Comparison of ENCODE assay signal across 11 mouse cellular contexts in genomic region chr6:75253357-75254075, GRCm38 (mm10).
DNase-seq lines count a peak whose midpoint lies in the region; ATAC-seq and TF ChIP-seq lines count a peak whose summit lies in the region.
"Had no signal": no experiment of that assay in that cellular context is flagged by ENCODE, and none has a peak within 500 bp of the region (broad histone marks: within the 10 kb centered on the region; RNA-seq: fewer than 3 reads in every experiment).

No protein-coding gene starts in this region.

- no peak overlapping the region for H3K4me2 ChIP-seq in hindbrain, embryonic 13.5 days
- H3K4me2 ChIP-seq in midbrain, embryonic 14.5 days (ENCODE audit: low read length) = no peak overlapping the region
- no peak overlapping the region for H3K4me2 ChIP-seq in lung, postnatal 0 days (replicated peaks; ENCODE audit: low read depth, low read length)

- no peak for ATAC-seq in frontal cortex, adult (ENCODE audit: low TSS enrichment)
- peak; percentile 75 for ATAC-seq in hindbrain, embryonic 13.5 days (ENCODE audit: low FRiP score)
- peak; percentile 31; the same call in 1 of the 2 replicates for ATAC-seq in midbrain, embryonic 14.5 days (ENCODE audit: low FRiP score, low TSS enrichment)
- no peak for ATAC-seq in lung, postnatal 0 days

- DNase-seq in frontal cortex, adult 2 months (ENCODE audit: extremely low spot score in 1 of 2, low spot score in 1 of 2) = peak; percentile 8 to 59
- peak; percentile 3 for DNase-seq in NIH3T3 (ENCODE audit: low read depth)
- DNase-seq in midbrain, embryonic 14.5 days = peak; percentile 76
- no peak for DNase-seq in thymus, postnatal 36 days
- no peak for DNase-seq in urinary bladder, postnatal 14 days (ENCODE audit: low spot score)
- DNase-seq in lung, postnatal 0 days (ENCODE audit: low spot score) = no peak
- DNase-seq: adrenal gland, postnatal 36 days; heart, postnatal 14 days had no signal

- 35% methylated on average over 4 of the region's 4 CpGs for WGBS in hindbrain, embryonic 13.5 days
- WGBS in midbrain, embryonic 14.5 days = 51% methylated on average over 4 of the region's 4 CpGs
- 63% methylated on average over 4 of the region's 4 CpGs for WGBS in lung, postnatal 0 days

- no peaks in the 10 kb centered on the region for H3K27me3 ChIP-seq in hindbrain, embryonic 13.5 days
- H3K27me3 ChIP-seq in midbrain, embryonic 14.5 days (ENCODE audit: control insufficient read depth, insufficient read depth, low read length) = no peaks in the 10 kb centered on the region
- no peaks in the 10 kb centered on the region for H3K27me3 ChIP-seq in lung, postnatal 0 days (replicated peaks; ENCODE audit: insufficient read depth, low read length)
- H3K27me3 ChIP-seq: megakaryocyte, embryonic 14.5 days had no signal

- H3K36me3 ChIP-seq in hindbrain, embryonic 13.5 days = no peaks in the 10 kb centered on the region
- no peaks in the 10 kb centered on the region for H3K36me3 ChIP-seq in midbrain, embryonic 14.5 days (ENCODE audit: control insufficient read depth, insufficient read depth, low read length)
- H3K36me3 ChIP-seq in lung, postnatal 0 days (ENCODE audit: insufficient read depth, low read length) = no peaks in the 10 kb centered on the region

- H3K9me3 ChIP-seq in hindbrain, embryonic 13.5 days = no peaks in the 10 kb centered on the region
- no peaks in the 10 kb centered on the region for H3K9me3 ChIP-seq in midbrain, embryonic 14.5 days (ENCODE audit: control insufficient read depth, low read length)
- H3K9me3 ChIP-seq in lung, postnatal 0 days (ENCODE audit: low read length) = no peaks in the 10 kb centered on the region
- H3K9me3 ChIP-seq: megakaryocyte, embryonic 14.5 days had no signal

- H3K27ac ChIP-seq in hindbrain, embryonic 13.5 days = no peak overlapping the region; the same call in 1 of the 2 replicates
- H3K27ac ChIP-seq in midbrain, embryonic 14.5 days (replicated peaks; ENCODE audit: low read depth, low read length) = no peak overlapping the region
- H3K27ac ChIP-seq in lung, postnatal 0 days (ENCODE audit: low read length) = no peak overlapping the region

- no peak overlapping the region for H3K4me3 ChIP-seq in hindbrain, embryonic 13.5 days
- no peak overlapping the region for H3K4me3 ChIP-seq in midbrain, embryonic 14.5 days (replicated peaks; ENCODE audit: low read depth, low read length)
- H3K4me3 ChIP-seq in lung, postnatal 0 days (ENCODE audit: low read depth, low read length) = no peak overlapping the region
- H3K4me3 ChIP-seq: megakaryocyte, embryonic 14.5 days had no signal

- TF ChIP-seq CTCF in lung, postnatal 0 days (IDR thresholded peaks at IDR 0.05) = no peak

- no peak for TF ChIP-seq EP300 in lung, postnatal 0 days (IDR thresholded peaks at IDR 0.05)

- H3K9ac ChIP-seq in hindbrain, embryonic 13.5 days = no peak overlapping the region
- H3K9ac ChIP-seq in midbrain, embryonic 14.5 days (replicated peaks; ENCODE audit: low read length) = no peak overlapping the region
- H3K9ac ChIP-seq in lung, postnatal 0 days (replicated peaks; ENCODE audit: low read depth) = no peak overlapping the region

- no peaks in the 10 kb centered on the region for H3K4me1 ChIP-seq in hindbrain, embryonic 13.5 days (replicated peaks)
- no peaks in the 10 kb centered on the region for H3K4me1 ChIP-seq in midbrain, embryonic 14.5 days (ENCODE audit: control insufficient read depth, insufficient read depth, low read length)
- H3K4me1 ChIP-seq in lung, postnatal 0 days (ENCODE audit: insufficient read depth, low read depth, low read length) = no peaks in the 10 kb centered on the region
- H3K4me1 ChIP-seq: megakaryocyte, embryonic 14.5 days had no signal

Comparison
In these comparisons a context has a peak if more than half of its experiments do, and no peak if none do; other contexts are left out.
1. DNase-seq: peak in frontal cortex, adult 2 months (2 of 2), NIH3T3 (single experiment) and midbrain, embryonic 14.5 days (single experiment); none in thymus, postnatal 36 days (0 of 2), urinary bladder, postnatal 14 days (single experiment) and lung, postnatal 0 days (single experiment).
2. ATAC-seq: peak in hindbrain, embryonic 13.5 days (single experiment) and midbrain, embryonic 14.5 days (single experiment); none in frontal cortex, adult (single experiment) and lung, postnatal 0 days (single experiment).